Mouse (Mus musculus): ENCODE data around the gene Olfr152. TPM values are rescaled to one million over a fixed set of nuclear protein-coding genes. Genes with fewer than 3 reads are reported as not detected.

Gene Olfr152
- polyA plus RNA-seq (2011; ENCODE audit: insufficient read length, low read depth, missing spikeins): not detected in 2 replicates

- no peak for TF ChIP-seq POLR2A (IDR thresholded peaks at IDR 0.05; ENCODE audit: low read depth, low read length)
- no peak for TF ChIP-seq CTCF (IDR thresholded peaks at IDR 0.05; ENCODE audit: borderline replicate concordance, insufficient read depth, low read length)
- no peak within 1 kb of the TSS for H3K27ac ChIP-seq (ENCODE audit: insufficient read depth, low read length)
- H3K4me1 ChIP-seq (ENCODE audit: control insufficient read depth, insufficient read depth, low read length): no peaks in the 10 kb centered on the region
Measured at GRCm38 (mm10) chr2:87779183-87779582, at the start of gene Olfr152. Gene Olfr152, plus strand, starts transcription at chr2:87779483.

GRCm38 (mm10) chr2:87739878-87740277 is 39.4 kb upstream of the Olfr152 start, which contains the start of gene Olfr1138:
Gene Olfr1138, minus strand, starts transcription at chr2:87739978.
- Histone ChIP-seq H3K27ac (ENCODE audit: insufficient read depth, low read length) (no peak within 1 kb of the TSS), H3K4me3 (ENCODE audit: insufficient read depth, low read length) (no peak within 1 kb of the TSS), H3K4me1 (ENCODE audit: control insufficient read depth, insufficient read depth, low read length) (no peaks in the 10 kb centered on the region)
- TF ChIP-seq CTCF (IDR thresholded peaks at IDR 0.05; ENCODE audit: borderline replicate concordance, insufficient read depth, low read length): no peak
- no peak for TF ChIP-seq POLR2A (IDR thresholded peaks at IDR 0.05; ENCODE audit: low read depth, low read length)

More at GRCm38 (mm10) chr2:87779183-87779582, at the start of gene Olfr152:
- H3K4me3 ChIP-seq (ENCODE audit: insufficient read depth, low read length): no peak within 1 kb of the TSS

- TF ChIP-seq POLR2A (IDR thresholded peaks at IDR 0.05; ENCODE audit: low read depth, low read length) (no peak), CTCF (IDR thresholded peaks at IDR 0.05; ENCODE audit: borderline replicate concordance, insufficient read depth, low read length) (no peak)
- Histone ChIP-seq H3K4me3 (ENCODE audit: insufficient read depth, low read length) (no peak within 1 kb of the TSS), H3K27ac (ENCODE audit: insufficient read depth, low read length) (no peak within 1 kb of the TSS), H3K4me1 (ENCODE audit: control insufficient read depth, insufficient read depth, low read length) (no peaks in the 10 kb centered on the region)
Measured at GRCm38 (mm10) chr2:87743452-87743851, 35.8 kb upstream of the Olfr152 start, which contains the start of gene Olfr1140. Gene Olfr1140, plus strand, starts transcription at chr2:87743752.

GRCm38 (mm10) chr2:87753891-87754290 is 25.4 kb upstream of the Olfr152 start, which contains the start of gene Olfr1141:
Gene Olfr1141, minus strand, starts transcription at chr2:87753991.
- no peaks in the 10 kb centered on the region for H3K4me1 ChIP-seq (ENCODE audit: control insufficient read depth, insufficient read depth, low read length)
- no peak within 1 kb of the TSS for H3K4me3 ChIP-seq (ENCODE audit: insufficient read depth, low read length)
- TF ChIP-seq POLR2A (IDR thresholded peaks at IDR 0.05; ENCODE audit: low read depth, low read length): no peak
- TF ChIP-seq CTCF (IDR thresholded peaks at IDR 0.05; ENCODE audit: borderline replicate concordance, insufficient read depth, low read length): no peak
- no peak within 1 kb of the TSS for H3K27ac ChIP-seq (ENCODE audit: insufficient read depth, low read length)

- Histone ChIP-seq H3K4me1 (ENCODE audit: control insufficient read depth, insufficient read depth, low read length) (no peaks in the 10 kb centered on the region), H3K4me3 (ENCODE audit: insufficient read depth, low read length) (no peak overlapping the region), H3K27ac (ENCODE audit: insufficient read depth, low read length) (no peak overlapping the region)
- no peak for TF ChIP-seq POLR2A (IDR thresholded peaks at IDR 0.05; ENCODE audit: low read depth, low read length)
- no peak for TF ChIP-seq CTCF (IDR thresholded peaks at IDR 0.05; ENCODE audit: borderline replicate concordance, insufficient read depth, low read length)
Measured at GRCm38 (mm10) chr2:87776143-87776542, 3.1 kb upstream of the Olfr152 start.

- no peak within 1 kb of the TSS for H3K27ac ChIP-seq (ENCODE audit: insufficient read depth, low read length)
- no peaks in the 10 kb centered on the region for H3K4me1 ChIP-seq (ENCODE audit: control insufficient read depth, insufficient read depth, low read length)
- no peak for TF ChIP-seq CTCF (IDR thresholded peaks at IDR 0.05; ENCODE audit: borderline replicate concordance, insufficient read depth, low read length)
- TF ChIP-seq POLR2A (IDR thresholded peaks at IDR 0.05; ENCODE audit: low read depth, low read length): no peak
- H3K4me3 ChIP-seq (ENCODE audit: insufficient read depth, low read length): no peak within 1 kb of the TSS
Measured at GRCm38 (mm10) chr2:87800292-87800691, 21.0 kb downstream of the Olfr152 start, which contains the start of gene Olfr1143. Gene Olfr1143, plus strand, starts transcription at chr2:87800592.

GRCm38 (mm10) chr2:87809522-87809921 is 30.2 kb downstream of the Olfr152 start, which contains the start of gene Olfr1145:
Gene Olfr1145, plus strand, starts transcription at chr2:87809822.
- no peak within 1 kb of the TSS for H3K27ac ChIP-seq (ENCODE audit: insufficient read depth, low read length)
- H3K4me3 ChIP-seq (ENCODE audit: insufficient read depth, low read length): no peak within 1 kb of the TSS
- TF ChIP-seq POLR2A (IDR thresholded peaks at IDR 0.05; ENCODE audit: low read depth, low read length) (no peak), CTCF (IDR thresholded peaks at IDR 0.05; ENCODE audit: borderline replicate concordance, insufficient read depth, low read length) (no peak)
- no peaks in the 10 kb centered on the region for H3K4me1 ChIP-seq (ENCODE audit: control insufficient read depth, insufficient read depth, low read length)

- no peak within 1 kb of the TSS for H3K4me3 ChIP-seq (ENCODE audit: insufficient read depth, low read length)
- H3K27ac ChIP-seq (ENCODE audit: insufficient read depth, low read length): no peak within 1 kb of the TSS
- H3K4me1 ChIP-seq (ENCODE audit: control insufficient read depth, insufficient read depth, low read length): no peaks in the 10 kb centered on the region
- TF ChIP-seq CTCF (IDR thresholded peaks at IDR 0.05; ENCODE audit: borderline replicate concordance, insufficient read depth, low read length): no peak
- no peak for TF ChIP-seq POLR2A (IDR thresholded peaks at IDR 0.05; ENCODE audit: low read depth, low read length)
Measured at GRCm38 (mm10) chr2:87830233-87830632, 51.0 kb downstream of the Olfr152 start, which contains the start of gene Olfr1148. Gene Olfr1148, plus strand, starts transcription at chr2:87830533.

Other genes starting within 250 kb of the Olfr152 start
- not detected in 2 replicates for gene Olfr153, start 247.7 kb upstream of the Olfr152 start, polyA plus RNA-seq (2011; ENCODE audit: insufficient read length, low read depth, missing spikeins)
- not detected in 2 replicates for gene Olfr1128, start 233.9 kb upstream of the Olfr152 start, polyA plus RNA-seq (2011; ENCODE audit: insufficient read length, low read depth, missing spikeins)
- gene Olfr1129, start 205.6 kb upstream of the Olfr152 start, polyA plus RNA-seq (2011; ENCODE audit: insufficient read length, low read depth, missing spikeins): not detected in 2 replicates
- gene Olfr1130, start 173.3 kb upstream of the Olfr152 start, polyA plus RNA-seq (2011; ENCODE audit: insufficient read length, low read depth, missing spikeins): not detected in 2 replicates
- not detected in 2 replicates for gene Olfr1131, start 152.4 kb upstream of the Olfr152 start, polyA plus RNA-seq (2011; ENCODE audit: insufficient read length, low read depth, missing spikeins)
- not detected in 2 replicates for gene Olfr1132, start 141.9 kb upstream of the Olfr152 start, polyA plus RNA-seq (2011; ENCODE audit: insufficient read length, low read depth, missing spikeins)
- gene Olfr1133, start 132.1 kb upstream of the Olfr152 start, polyA plus RNA-seq (2011; ENCODE audit: insufficient read length, low read depth, missing spikeins): not detected in 2 replicates
- gene Olfr1134, start 121.0 kb upstream of the Olfr152 start, polyA plus RNA-seq (2011; ENCODE audit: insufficient read length, low read depth, missing spikeins): not detected in 2 replicates
- not detected in 2 replicates for gene Olfr1135, start 105.8 kb upstream of the Olfr152 start, polyA plus RNA-seq (2011; ENCODE audit: insufficient read length, low read depth, missing spikeins)
- gene Olfr1136, start 85.5 kb upstream of the Olfr152 start, polyA plus RNA-seq (2011; ENCODE audit: insufficient read length, low read depth, missing spikeins): not detected in 2 replicates
- not detected in 2 replicates for gene Olfr1137, start 66.3 kb upstream of the Olfr152 start, polyA plus RNA-seq (2011; ENCODE audit: insufficient read length, low read depth, missing spikeins)
- gene Olfr1138, start 39.5 kb upstream of the Olfr152 start, polyA plus RNA-seq (2011; ENCODE audit: insufficient read length, low read depth, missing spikeins): not detected in 2 replicates
- gene Olfr1140, start 35.7 kb upstream of the Olfr152 start, polyA plus RNA-seq (2011; ENCODE audit: insufficient read length, low read depth, missing spikeins): not detected in 2 replicates
- gene Olfr1141, start 25.5 kb upstream of the Olfr152 start, polyA plus RNA-seq (2011; ENCODE audit: insufficient read length, low read depth, missing spikeins): not detected in 2 replicates
- gene Olfr1143, start 21.1 kb downstream of the Olfr152 start, polyA plus RNA-seq (2011; ENCODE audit: insufficient read length, low read depth, missing spikeins): not detected in 2 replicates
- gene Olfr1145, start 30.3 kb downstream of the Olfr152 start, polyA plus RNA-seq (2011; ENCODE audit: insufficient read length, low read depth, missing spikeins): not detected in 2 replicates
- not detected in 2 replicates for gene Olfr1148, start 51.0 kb downstream of the Olfr152 start, polyA plus RNA-seq (2011; ENCODE audit: insufficient read length, low read depth, missing spikeins)
- gene Olfr1150-ps1, start 64.5 kb downstream of the Olfr152 start, polyA plus RNA-seq (2011; ENCODE audit: insufficient read length, low read depth, missing spikeins): not detected in 2 replicates
- not detected in 2 replicates for gene Olfr1151, start 76.4 kb downstream of the Olfr152 start, polyA plus RNA-seq (2011; ENCODE audit: insufficient read length, low read depth, missing spikeins)
- 0.09 TPM in 1 of 2 replicates, not detected in the other for gene Olfr1152, start 87.0 kb downstream of the Olfr152 start, polyA plus RNA-seq (2011; ENCODE audit: insufficient read length, low read depth, missing spikeins)
- not detected in 2 replicates for gene Olfr1153, start 115.5 kb downstream of the Olfr152 start, polyA plus RNA-seq (2011; ENCODE audit: insufficient read length, low read depth, missing spikeins)
- gene Olfr1154, start 125.7 kb downstream of the Olfr152 start, polyA plus RNA-seq (2011; ENCODE audit: insufficient read length, low read depth, missing spikeins): not detected in 2 replicates
- not detected in 2 replicates for gene Olfr1155, start 165.7 kb downstream of the Olfr152 start, polyA plus RNA-seq (2011; ENCODE audit: insufficient read length, low read depth, missing spikeins)
- gene Olfr1156, start 173.6 kb downstream of the Olfr152 start, polyA plus RNA-seq (2011; ENCODE audit: insufficient read length, low read depth, missing spikeins): not detected in 2 replicates
- not detected in 2 replicates for gene Olfr1157, start 188.8 kb downstream of the Olfr152 start, polyA plus RNA-seq (2011; ENCODE audit: insufficient read length, low read depth, missing spikeins)
- not detected in 2 replicates for gene Olfr74, start 195.2 kb downstream of the Olfr152 start, polyA plus RNA-seq (2011; ENCODE audit: insufficient read length, low read depth, missing spikeins)
- not detected in 2 replicates for gene Olfr1158, start 210.6 kb downstream of the Olfr152 start, polyA plus RNA-seq (2011; ENCODE audit: insufficient read length, low read depth, missing spikeins)
- gene Olfr1160, start 228.8 kb downstream of the Olfr152 start, polyA plus RNA-seq (2011; ENCODE audit: insufficient read length, low read depth, missing spikeins): not detected in 2 replicates
- not detected in 2 replicates for gene Olfr1161, start 243.3 kb downstream of the Olfr152 start, polyA plus RNA-seq (2011; ENCODE audit: insufficient read length, low read depth, missing spikeins)